Mouse (Mus musculus) small intestine, adult 2 months (tissue): Measurements from ENCODE around the gene Obscn.

Source experiments
- CTCF ChIP-seq: fragments of 200-500 bp; IDR thresholded peaks from 2 replicates; pipeline ENCODE4 v1.5.1; 2012; ENCODE audit warnings: low read depth, mild to moderate bottlenecking, control low read depth, inconsistent platforms, low read length, moderate library complexity, mixed read lengths; ENCODE audit not compliant: insufficient replicate concordance, insufficient read length; ENCODE audit errors: extremely low read depth
- POLR2A ChIP-seq: fragments of 200-500 bp; IDR thresholded peaks from 2 replicates; pipeline ENCODE4 v1.6.1; 2012; ENCODE audit warnings: low read depth, mild to moderate bottlenecking, control low read depth, inconsistent platforms, low read length, moderate library complexity

- no peak for TF ChIP-seq CTCF
- no peak for TF ChIP-seq POLR2A
Observed at GRCm38 (mm10) chr11:59135904-59136452, at the start of gene Obscn.
